Mouse (Mus musculus) heart, postnatal 14 days (tissue): ENCODE results near the gene Gpr55. TPM values are rescaled to one million over a fixed set of nuclear protein-coding genes. Genes with fewer than 3 reads are reported as not detected.
"Not testable (repeated sequence)": the region's sequence is repeated elsewhere in the genome, so short reads cannot be mapped to it uniquely, and the experiment has no call there.

Experiments used
- DNase-seq, 2 experiments: peaks; one replicate each; pipeline ENCODE4 v3.0.0; 2021 to 2022
- intact Hi-C: fragments of 180-260 bp; cut with DNase I; formaldehyde crosslinking; loops from one replicate; pipeline ENCODE4 v1.15.1; 2025
- long read RNA-seq, 2 experiments: library from polyadenylated mRNA; stranded (forward); transcript quantifications; one replicate each; pipeline ENCODE4 v2.0.0; 2021
- total RNA-seq, 2 experiments: library from RNA; stranded (reverse); gene quantifications; 2 replicates each; pipeline ENCODE4 v1.2.3; 2021

The Gpr55 gene
- total RNA-seq = not detected
- long read RNA-seq, experiment 1 = 0 reads
- long read RNA-seq, experiment 2 = 0 reads

DNA sequence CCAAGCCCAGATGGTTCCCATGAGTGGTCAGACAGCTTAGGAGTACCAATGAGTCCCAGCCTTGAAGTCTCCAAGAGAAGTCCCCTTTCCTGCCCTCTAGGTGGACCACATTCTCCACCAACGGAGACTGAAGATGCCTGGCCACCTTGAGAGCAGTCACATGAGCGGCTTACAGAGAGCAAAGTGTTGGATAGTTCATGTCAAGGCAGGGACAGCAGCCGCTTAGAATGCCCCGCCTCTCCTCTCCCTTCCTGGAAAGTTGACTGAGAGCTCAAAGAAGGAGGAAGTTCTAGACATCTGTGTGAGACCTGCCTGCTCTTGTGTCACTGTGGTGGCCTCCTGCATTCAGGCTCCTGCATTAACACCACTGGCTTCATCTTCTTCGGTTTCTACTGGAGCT lies at the start of gene Gpr55:
Gene Gpr55, minus strand, starts transcription at position 135 of the 400 bp plus-strand sequence.
- intact Hi-C loops = no loop called here
- no peak for DNase-seq

- peak; percentile 89 to 93 for DNase-seq
- intact Hi-C loops = loop anchor here (1.0 kb wide), 2 partner anchors 71 to 154 kb away; no protein-coding TSS in a partner anchor
Observed at GRCm38 (mm10) chr1:86007778-86008177, 47.0 kb upstream of the Gpr55 start.

- intact Hi-C loops = no loop called here
- DNase-seq = no peak
Observed at GRCm38 (mm10) chr1:86006040-86006439, 45.2 kb upstream of the Gpr55 start.

DNA sequence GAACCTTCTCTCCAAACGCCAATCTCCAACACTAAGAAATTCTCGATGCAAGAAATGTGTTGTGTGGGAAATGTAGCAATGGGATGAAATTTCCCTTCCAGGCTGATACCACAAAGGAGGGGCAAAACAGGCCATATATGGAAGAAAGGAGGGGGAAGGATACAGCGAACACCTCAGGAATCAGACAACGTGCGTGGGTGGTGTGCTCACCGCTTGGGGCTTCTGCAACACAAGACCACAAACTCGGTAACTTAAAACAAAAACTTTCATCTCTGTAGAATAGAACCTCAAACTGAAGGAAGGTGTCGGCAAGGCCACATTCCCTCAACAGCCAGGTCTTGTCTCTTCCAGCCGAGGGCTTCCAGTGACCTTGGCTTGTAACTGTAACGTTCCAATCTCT lies 44.7 kb upstream of the Gpr55 start:
- intact Hi-C loops = no loop called here
- no peak for DNase-seq

GRCm38 (mm10) chr1:85999853-86000570 lies 39.2 kb upstream of the Gpr55 start:
- no peak for DNase-seq
- intact Hi-C loops = no loop called here

DNA sequence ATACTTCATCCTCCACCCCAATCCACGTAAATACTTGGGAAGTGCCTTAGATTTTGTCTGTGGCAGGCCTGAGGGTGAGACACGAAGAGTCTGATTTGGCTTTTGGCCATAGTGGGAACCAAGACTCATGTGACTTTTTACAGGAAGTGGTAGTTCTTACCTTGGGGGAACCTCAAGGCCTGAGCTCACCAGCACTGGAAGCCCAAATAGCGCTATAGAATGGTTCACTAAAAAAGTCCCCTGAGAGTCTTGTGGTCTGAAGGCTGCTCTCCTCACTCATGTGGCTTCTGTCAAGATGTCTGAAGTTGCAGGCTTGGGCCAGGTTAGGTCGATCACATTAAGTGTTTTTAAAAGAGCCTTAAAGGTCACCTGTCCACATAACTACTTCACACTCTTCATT lies 37.2 kb upstream of the Gpr55 start:
- intact Hi-C loops = no loop called here
- DNase-seq = no peak

GRCm38 (mm10) chr1:85997221-85997620 lies 36.4 kb upstream of the Gpr55 start:
- intact Hi-C loops = no loop called here
- DNase-seq = no peak

DNA sequence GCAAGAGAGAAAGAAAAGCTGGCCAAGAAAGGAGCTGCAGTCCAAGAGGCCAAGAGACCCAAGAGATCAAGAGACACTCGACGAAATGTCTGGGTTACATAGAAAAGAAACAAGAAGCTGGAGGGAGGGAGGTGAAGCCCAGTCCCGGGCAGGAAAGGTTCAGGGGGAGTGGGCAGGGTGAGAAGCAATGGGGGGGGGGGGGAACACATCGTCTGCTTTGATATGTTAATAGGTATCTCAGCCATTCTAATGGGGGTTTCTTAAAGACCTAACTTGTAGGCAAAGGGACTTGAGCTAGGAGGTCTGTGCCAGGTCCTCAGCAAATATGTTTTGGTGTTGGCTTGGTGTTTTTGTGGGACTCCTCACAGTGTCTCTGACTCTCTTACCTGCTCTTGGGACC lies 32.7 kb upstream of the Gpr55 start:
- intact Hi-C loops = no loop called here
- no peak for DNase-seq

GRCm38 (mm10) chr1:85992175-85992574 lies 31.4 kb upstream of the Gpr55 start:
- intact Hi-C loops = no loop called here

DNA sequence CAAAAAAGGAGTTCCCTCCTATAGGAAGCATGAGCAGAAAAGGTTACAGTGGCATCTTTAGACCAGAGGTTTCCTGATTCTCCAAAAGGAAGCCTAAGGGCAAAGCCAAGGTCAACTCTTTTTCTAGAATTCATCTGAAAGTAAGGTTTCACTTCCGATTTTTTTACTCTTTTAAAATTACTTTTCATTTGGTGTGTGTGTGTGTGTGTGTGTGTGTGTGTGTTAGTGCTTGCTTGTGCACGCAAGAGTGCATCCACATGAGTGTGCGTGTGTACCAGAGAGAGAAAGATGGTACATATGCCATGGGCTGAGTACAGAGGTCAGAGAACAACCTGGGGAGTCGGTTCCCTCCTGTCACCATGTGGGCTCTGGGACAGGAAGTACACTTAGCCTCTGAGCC lies 28.1 kb upstream of the Gpr55 start:
- DNase-seq, intact Hi-C loops: not testable (repeated sequence)

More at GRCm38 (mm10) chr1:85992175-85992574, 31.4 kb upstream of the Gpr55 start:
- no peak for DNase-seq

GRCm38 (mm10) chr1:85988351-85988750 lies 27.5 kb upstream of the Gpr55 start:
- DNase-seq = no peak
- intact Hi-C loops = no loop called here

DNA sequence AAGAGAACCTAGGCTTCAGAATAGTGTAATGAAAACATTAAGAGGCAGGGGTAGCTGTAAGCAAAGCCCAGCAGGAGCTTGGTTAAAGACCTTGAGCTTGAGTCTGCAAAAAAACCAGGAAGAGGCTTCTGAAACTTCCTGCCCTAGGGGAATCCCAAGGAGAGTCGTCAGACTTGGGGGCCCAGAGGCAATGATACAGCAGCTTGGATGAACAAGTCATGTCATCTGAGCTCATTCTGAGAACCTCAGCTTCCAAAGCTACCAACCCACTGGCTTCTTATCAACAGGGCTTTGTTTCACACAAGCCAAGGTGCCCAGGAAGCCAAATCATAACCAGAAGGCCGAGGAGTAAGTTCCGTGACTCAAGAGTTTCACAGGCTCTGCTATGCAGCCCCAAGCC lies 25.0 kb upstream of the Gpr55 start:
- intact Hi-C loops = no loop called here
- no peak for DNase-seq

GRCm38 (mm10) chr1:85981738-85982357 lies 21.0 kb upstream of the Gpr55 start:
- intact Hi-C loops = no loop called here
- peak; percentile 27 to 57 for DNase-seq

DNA sequence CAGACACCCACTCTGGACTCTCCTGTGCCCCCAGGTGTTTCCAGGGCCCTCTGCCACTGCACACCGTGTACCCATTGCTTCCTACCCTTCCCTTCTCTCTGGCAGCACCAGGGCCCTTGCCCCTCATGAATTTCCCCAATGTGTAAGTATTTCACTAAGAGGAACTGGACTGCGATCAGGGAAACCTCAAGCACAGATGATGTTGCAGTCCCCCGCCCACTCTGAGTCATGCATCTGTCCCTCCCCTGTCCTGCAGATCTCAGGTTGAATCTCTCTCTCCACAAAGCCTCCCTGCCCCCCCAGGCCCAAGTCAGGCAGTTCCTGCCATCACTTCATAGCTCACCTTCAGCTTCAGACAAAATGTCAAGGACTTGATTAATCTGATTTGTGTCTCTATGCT lies 16.9 kb upstream of the Gpr55 start:
- intact Hi-C loops = no loop called here
- DNase-seq = no peak

DNA sequence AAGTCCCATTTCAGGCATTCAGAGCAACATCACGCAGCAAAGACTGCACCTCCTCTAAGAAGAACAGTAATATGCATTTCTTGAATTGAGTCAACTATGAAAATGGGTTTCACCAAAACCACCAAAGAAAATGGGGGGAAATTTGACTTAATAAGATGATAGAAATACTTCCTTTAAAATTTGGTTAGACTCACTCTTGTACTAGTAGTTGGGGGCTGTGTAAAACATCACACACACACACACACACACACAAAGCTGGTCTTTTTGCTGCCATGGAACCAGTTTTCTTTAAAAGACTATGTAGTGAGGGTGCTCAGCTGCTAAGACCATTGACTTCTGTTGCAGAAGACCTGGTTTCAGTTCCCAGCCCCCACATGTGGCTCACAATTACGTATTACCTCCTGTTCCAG lies 12.7 kb upstream of the Gpr55 start:
- DNase-seq = no peak
- intact Hi-C loops = no loop called here

DNA sequence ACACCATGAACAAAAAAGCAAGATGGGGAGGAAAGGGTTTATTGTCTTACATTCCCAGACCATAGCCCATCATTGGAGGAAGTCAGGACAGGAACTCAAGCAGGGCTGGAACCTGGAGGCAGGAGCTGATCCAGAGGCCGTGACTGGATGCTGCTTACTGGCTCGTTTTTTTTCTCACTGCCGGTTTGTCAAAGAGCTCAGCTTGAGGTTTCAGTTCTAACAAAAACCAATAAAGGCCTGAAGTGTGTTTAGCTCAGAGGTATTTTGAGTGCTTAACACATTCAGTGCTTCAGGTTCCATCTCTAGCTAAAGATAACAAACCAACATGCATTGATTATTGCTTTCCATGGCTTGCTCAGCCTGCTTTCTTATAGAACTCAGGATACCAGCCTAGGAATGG lies 11.5 kb upstream of the Gpr55 start:
- DNase-seq = no peak
- intact Hi-C loops = no loop called here

DNA sequence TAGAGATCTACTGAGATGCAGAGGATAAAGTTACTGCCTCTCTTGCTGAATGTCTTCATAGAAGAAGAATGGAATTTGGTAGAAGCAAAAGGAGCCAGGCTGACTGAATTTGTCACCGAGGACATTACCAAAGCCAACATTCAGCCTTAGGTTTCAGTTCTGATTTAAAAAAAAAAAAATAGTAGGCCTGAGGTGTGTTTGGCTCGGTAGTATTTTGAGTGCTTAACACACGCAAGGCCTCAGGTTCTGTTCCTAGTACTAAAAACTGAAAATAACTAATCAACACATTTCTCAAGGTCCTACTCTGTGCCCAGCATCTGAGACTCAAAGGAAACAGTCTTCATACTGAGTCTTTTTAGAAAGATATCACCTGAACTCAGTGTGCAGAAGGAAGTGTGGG lies 10.3 kb upstream of the Gpr55 start:
- no peak for DNase-seq
- intact Hi-C loops = no loop called here

DNA sequence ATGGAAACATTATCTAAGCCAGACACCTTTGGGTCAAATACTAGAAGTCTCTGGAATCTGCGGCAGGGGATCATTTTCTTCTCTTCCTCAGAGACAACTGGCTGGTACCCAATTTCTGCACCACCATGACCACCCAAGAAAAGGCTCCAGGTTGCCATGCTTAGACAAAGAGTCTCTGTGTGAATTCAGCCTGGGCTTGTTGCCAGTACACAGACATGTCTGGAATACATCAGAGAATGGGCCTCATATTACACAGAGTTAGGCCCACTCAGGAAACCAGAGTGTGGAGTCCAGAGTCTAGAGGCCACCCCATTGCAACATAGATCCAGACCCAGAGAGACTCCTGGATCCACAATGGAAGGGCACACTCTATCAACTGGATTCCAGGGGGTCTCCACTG lies 8.7 kb upstream of the Gpr55 start:
- no peak for DNase-seq
- intact Hi-C loops = no loop called here

DNA sequence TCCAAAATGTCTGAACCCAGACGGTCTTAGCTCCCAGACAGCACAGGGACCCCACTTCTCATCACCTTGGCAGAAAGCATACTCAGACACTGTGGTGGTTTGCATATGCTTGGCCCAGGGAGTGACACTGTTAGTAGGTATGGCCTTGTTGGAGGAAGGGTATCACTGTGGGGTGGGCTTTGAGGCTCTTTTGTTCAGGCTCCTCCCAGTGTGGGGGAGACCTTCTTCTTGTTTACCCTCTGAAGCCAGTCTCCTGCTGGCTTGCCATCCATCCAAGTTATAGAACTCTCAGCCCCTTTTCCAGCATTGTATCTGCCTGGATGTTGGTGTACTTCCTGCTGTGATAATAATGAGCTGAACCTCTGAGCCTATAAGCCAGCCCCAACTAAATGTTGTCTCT lies 8.3 kb upstream of the Gpr55 start:
- intact Hi-C loops = no loop called here

DNA sequence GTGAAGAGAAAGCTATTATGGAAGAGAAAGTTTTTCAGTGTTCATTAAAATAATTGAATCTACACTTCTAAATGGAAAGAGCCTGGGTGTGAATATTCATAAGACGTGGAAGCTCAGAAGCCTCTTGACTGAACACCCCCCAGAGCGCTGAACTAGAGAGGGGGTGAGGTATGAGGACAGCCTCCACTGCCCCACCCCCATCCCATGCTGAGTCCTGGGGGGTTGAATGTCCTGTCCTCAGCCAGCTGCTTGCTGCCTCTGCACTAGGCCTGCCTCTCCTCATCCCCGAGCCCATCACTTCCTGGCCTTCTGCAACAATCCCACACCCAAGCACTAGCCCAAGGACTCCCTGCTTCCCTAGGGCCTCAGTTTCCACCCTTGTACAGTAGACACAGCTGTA lies 5.0 kb upstream of the Gpr55 start:
- DNase-seq = no peak
- intact Hi-C loops = no loop called here

More for the DNA sequence above, 8.3 kb upstream of the Gpr55 start:
- DNase-seq = no peak

- no peak for DNase-seq
- intact Hi-C loops = no loop called here
Observed at GRCm38 (mm10) chr1:85962081-85962480, 1.3 kb upstream of the Gpr55 start.

GRCm38 (mm10) chr1:85959889-85960276 lies 924 bp downstream of the Gpr55 start:
- DNase-seq = no peak
- intact Hi-C loops = no loop called here
